Mouse (Mus musculus) macrophage (primary cell): Measurements from ENCODE around the gene Vmn2r116. TPM values are rescaled to one million over a fixed set of nuclear protein-coding genes. Genes with fewer than 3 reads are reported as not detected.
"Not testable (repeated sequence)": the region's sequence is repeated elsewhere in the genome, so short reads cannot be mapped to it uniquely, and the experiment has no call there.

Source experiments
- H3K27ac ChIP-seq: fragments of 350-480 bp; formaldehyde crosslinking; 2 replicates; pipeline ENCODE4 v1.9.0; 2021
- H3K36me3 ChIP-seq: fragments of 350-480 bp; formaldehyde crosslinking; 2 replicates; pipeline ENCODE4 v1.9.0; 2021; ENCODE audit errors: inconsistent target
- H3K4me3 ChIP-seq: fragments of 350-480 bp; formaldehyde crosslinking; 2 replicates; pipeline ENCODE4 v1.9.0; 2021; ENCODE audit errors: inconsistent target
- H3K79me2 ChIP-seq: fragments of 350-480 bp; formaldehyde crosslinking; 2 replicates; pipeline ENCODE4 v1.9.0; 2021; ENCODE audit errors: inconsistent target
- WGBS: methylation state at CpG from one replicate; pipeline ENCODE4 v1.1.7; 2026; ENCODE audit warnings: inconsistent platforms; ENCODE audit not compliant: missing documents; 5-methylcytosine and 5-hydroxymethylcytosine counted together
- polyA plus RNA-seq: library from polyadenylated mRNA; stranded (reverse); fragments of 250-400 nt; gene quantifications from 3 replicates; pipeline ENCODE4 v1.2.4, GENCODE M21; 2018; ENCODE audit warnings: inconsistent platforms
- total RNA-seq, 78 experiments: library from RNA; depleted of rRNA; stranded (reverse); fragments of 250-400 nt; gene quantifications; 1 replicate in 9 of 78; 2 replicates in 24 of 78; 3 replicates in 43 of 78; 4 replicates in 2 of 78; pipeline ENCODE4 v1.2.4; 2018; ENCODE audit warnings: inconsistent platforms in 56 of 78

Vmn2r116 gene
- not detected for total RNA-seq (2018; cell fraction: chromatin; rRNA removed)
- not detected for total RNA-seq (2018; cell fraction: cytosol; rRNA removed)
- not detected for total RNA-seq (2018; cell fraction: nucleus; rRNA removed)
- polyA plus RNA-seq: not detected in 3 replicates

GRCm38 (mm10) chr17:23384304-23384703 is at the start of gene Vmn2r116:
TSS of gene Vmn2r116 (plus strand) at chr17:23384604.
- H3K36me3 ChIP-seq, H3K79me2 ChIP-seq, H3K27ac ChIP-seq: not testable (repeated sequence)

GRCm38 (mm10) chr17:23343441-23343840 is 41.0 kb upstream of the Vmn2r116 start, which contains the start of gene Vmn2r115:
TSS of gene Vmn2r115 (plus strand) at chr17:23343741.
- not testable (repeated sequence) for H3K27ac ChIP-seq, H3K4me3 ChIP-seq, H3K79me2 ChIP-seq, H3K36me3 ChIP-seq
- WGBS: 67% methylated on average over 1 of the region's 2 CpGs

More at GRCm38 (mm10) chr17:23384304-23384703, at the start of gene Vmn2r116:
- not testable (repeated sequence) for H3K4me3 ChIP-seq

GRCm38 (mm10) chr17:23351644-23352043 is 32.8 kb upstream of the Vmn2r116 start:
- WGBS: 83% methylated on average over 1 of the region's 1 CpGs

GRCm38 (mm10) chr17:23433150-23433679 is 48.8 kb downstream of the Vmn2r116 start:
- H3K36me3 ChIP-seq: no peaks in the 10 kb centered on the region
- no peak overlapping the region for H3K27ac ChIP-seq
- no peaks in the 10 kb centered on the region for H3K79me2 ChIP-seq
- 65% methylated on average over 3 of the region's 6 CpGs for WGBS
- no peak overlapping the region for H3K4me3 ChIP-seq

More at GRCm38 (mm10) chr17:23351644-23352043, 32.8 kb upstream of the Vmn2r116 start:
- Histone ChIP-seq H3K4me3 (no peak overlapping the region), H3K36me3 (no peaks in the 10 kb centered on the region), H3K79me2 (no peaks in the 10 kb centered on the region), H3K27ac (no peak overlapping the region)

Other genes with a start within 250 kb of the Vmn2r116 start
- 3.4 to 7.4 TPM (median 5.6 TPM) in 3 replicates for gene Zfp40, start 191.4 kb upstream of the Vmn2r116 start, polyA plus RNA-seq
- gene Vmn2r114, start 72.1 kb upstream of the Vmn2r116 start, polyA plus RNA-seq: not detected in 3 replicates
- gene Vmn2r115, start 40.9 kb upstream of the Vmn2r116 start, polyA plus RNA-seq: not detected in 3 replicates
- not detected in 3 replicates for gene Vmn2r117, start 95.1 kb downstream of the Vmn2r116 start, polyA plus RNA-seq
- gene Zfp213, start 179.6 kb downstream of the Vmn2r116 start, polyA plus RNA-seq: 1.9 to 4.8 TPM (median 3.4 TPM) in 3 replicates
- gene Zfp13, start 214.9 kb downstream of the Vmn2r116 start, polyA plus RNA-seq: 0.16 to 0.60 TPM (median 0.52 TPM) in 3 replicates
- not detected in 3 replicates for gene Zscan10, start 216.3 kb downstream of the Vmn2r116 start, polyA plus RNA-seq